Mouse (Mus musculus): Measurements from ENCODE around the gene Ei24. TPM values are rescaled to one million over a fixed set of nuclear protein-coding genes. Genes with fewer than 3 reads are reported as not detected.

The Ei24 gene
- polyA plus RNA-seq, 1 experiment from 2014 or later, result 101 TPM

GRCm38 (mm10) chr9:36801961-36802360 lies 4.8 kb upstream of the Ei24 start:
- H3K4me1 ChIP-seq (replicated peaks; ENCODE audit: control insufficient read depth, insufficient read depth, low read length), result no peaks in the 10 kb centered on the region
- H3K27ac ChIP-seq (ENCODE audit: low read length), result no peak overlapping the region
- no peak overlapping the region for H3K4me2 ChIP-seq (ENCODE audit: low read depth, low read length)
- H3K27me3 ChIP-seq (ENCODE audit: control insufficient read depth, insufficient read depth, low read depth, low read length), result no peaks in the 10 kb centered on the region
- H3K9ac ChIP-seq (ENCODE audit: low read length), result no peak overlapping the region
- H3K9me3 ChIP-seq (ENCODE audit: control insufficient read depth, low read length), result no peaks in the 10 kb centered on the region
- 85% methylated on average over 2 of the region's 2 CpGs for WGBS
- no peak for ATAC-seq (ENCODE audit: low read depth)
- H3K4me3 ChIP-seq (ENCODE audit: low read length), result no peak overlapping the region
- no peaks in the 10 kb centered on the region for H3K36me3 ChIP-seq (ENCODE audit: control insufficient read depth, insufficient read depth, low read length)

- Histone ChIP-seq H3K4me1 (replicated peaks; ENCODE audit: control insufficient read depth, insufficient read depth, low read length) (peaks cover 8% of the 10 kb centered on the region), H3K27me3 (ENCODE audit: control insufficient read depth, insufficient read depth, low read depth, low read length) (no peaks in the 10 kb centered on the region), H3K27ac (ENCODE audit: low read length) (no peak overlapping the region), H3K36me3 (ENCODE audit: control insufficient read depth, insufficient read depth, low read length) (peaks cover 2% of the 10 kb centered on the region; the same call in 1 of the 2 replicates), H3K9ac (ENCODE audit: low read length) (peak overlapping the region; percentile 99), H3K4me2 (ENCODE audit: low read depth, low read length) (peak overlapping the region; percentile 73), H3K9me3 (ENCODE audit: control insufficient read depth, low read length) (no peaks in the 10 kb centered on the region), H3K4me3 (ENCODE audit: low read length) (peak overlapping the region; percentile 97)
- 16% methylated on average over 5 of the region's 5 CpGs for WGBS
- no peak for ATAC-seq (ENCODE audit: low read depth)
These were observed 969 bp downstream of the Ei24 start for GRCm38 (mm10) chr9:36796224-36796623.

GRCm38 (mm10) chr9:36795556-36795955 lies 1.6 kb downstream of the Ei24 start:
- H3K4me2 ChIP-seq (ENCODE audit: low read depth, low read length), result peak overlapping the region; percentile 73
- 80% methylated on average over 1 of the region's 1 CpGs for WGBS
- H3K27ac ChIP-seq (ENCODE audit: low read length), result no peak overlapping the region
- H3K9me3 ChIP-seq (ENCODE audit: control insufficient read depth, low read length), result no peaks in the 10 kb centered on the region
- 0 out of 2 replicates have a peak overlapping the region, but pooled peaks have one; percentile 34 for H3K9ac ChIP-seq (ENCODE audit: low read length)
- H3K36me3 ChIP-seq (ENCODE audit: control insufficient read depth, insufficient read depth, low read length), result peaks cover 4% of the 10 kb centered on the region; the same call in 1 of the 2 replicates
- ATAC-seq (ENCODE audit: low read depth), result no peak
- H3K4me3 ChIP-seq (ENCODE audit: low read length), result no peak overlapping the region
- no peaks in the 10 kb centered on the region for H3K27me3 ChIP-seq (ENCODE audit: control insufficient read depth, insufficient read depth, low read depth, low read length)
- peaks cover 8% of the 10 kb centered on the region for H3K4me1 ChIP-seq (replicated peaks; ENCODE audit: control insufficient read depth, insufficient read depth, low read length)

GRCm38 (mm10) chr9:36794487-36794886 lies 2.7 kb downstream of the Ei24 start:
- no peak overlapping the region for H3K4me3 ChIP-seq (ENCODE audit: low read length)
- H3K4me1 ChIP-seq (replicated peaks; ENCODE audit: control insufficient read depth, insufficient read depth, low read length), result peaks cover 8% of the 10 kb centered on the region
- H3K9ac ChIP-seq (ENCODE audit: low read length), result no peak overlapping the region
- 82% methylated on average over 2 of the region's 2 CpGs for WGBS
- H3K9me3 ChIP-seq (ENCODE audit: control insufficient read depth, low read length), result no peaks in the 10 kb centered on the region
- H3K27ac ChIP-seq (ENCODE audit: low read length), result no peak overlapping the region
- H3K4me2 ChIP-seq (ENCODE audit: low read depth, low read length), result no peak overlapping the region
- peaks cover 9% of the 10 kb centered on the region for H3K36me3 ChIP-seq (ENCODE audit: control insufficient read depth, insufficient read depth, low read length)
- ATAC-seq (ENCODE audit: low read depth), result no peak
- H3K27me3 ChIP-seq (ENCODE audit: control insufficient read depth, insufficient read depth, low read depth, low read length), result no peaks in the 10 kb centered on the region

GRCm38 (mm10) chr9:36792191-36792590 lies 5.0 kb downstream of the Ei24 start:
- 81% methylated on average over 3 of the region's 3 CpGs for WGBS
- Histone ChIP-seq H3K36me3 (ENCODE audit: control insufficient read depth, insufficient read depth, low read length) (peaks cover 20% of the 10 kb centered on the region), H3K27ac (ENCODE audit: low read length) (no peak overlapping the region), H3K27me3 (ENCODE audit: control insufficient read depth, insufficient read depth, low read depth, low read length) (no peaks in the 10 kb centered on the region), H3K9me3 (ENCODE audit: control insufficient read depth, low read length) (no peaks in the 10 kb centered on the region), H3K4me2 (ENCODE audit: low read depth, low read length) (no peak overlapping the region), H3K9ac (ENCODE audit: low read length) (no peak overlapping the region), H3K4me1 (replicated peaks; ENCODE audit: control insufficient read depth, insufficient read depth, low read length) (peaks cover 8% of the 10 kb centered on the region), H3K4me3 (ENCODE audit: low read length) (no peak overlapping the region)
- ATAC-seq (ENCODE audit: low read depth), result no peak

- Histone ChIP-seq H3K27me3 (ENCODE audit: control insufficient read depth, insufficient read depth, low read depth, low read length) (no peaks in the 10 kb centered on the region), H3K27ac (ENCODE audit: low read length) (no peak overlapping the region), H3K4me2 (ENCODE audit: low read depth, low read length) (no peak overlapping the region), H3K36me3 (ENCODE audit: control insufficient read depth, insufficient read depth, low read length) (peaks cover 50% of the 10 kb centered on the region), H3K9ac (ENCODE audit: low read length) (no peak overlapping the region), H3K9me3 (ENCODE audit: control insufficient read depth, low read length) (no peaks in the 10 kb centered on the region), H3K4me1 (replicated peaks; ENCODE audit: control insufficient read depth, insufficient read depth, low read length) (no peaks in the 10 kb centered on the region), H3K4me3 (ENCODE audit: low read length) (no peak overlapping the region)
- WGBS, result 85% methylated on average over 2 of the region's 2 CpGs
- ATAC-seq (ENCODE audit: low read depth), result no peak
These were observed 13.3 kb downstream of the Ei24 start for GRCm38 (mm10) chr9:36783921-36784320.

- 83% methylated on average over 1 of the region's 1 CpGs for WGBS
- no peak overlapping the region for H3K27ac ChIP-seq (ENCODE audit: low read length)
- H3K4me3 ChIP-seq (ENCODE audit: low read length), result no peak overlapping the region
These were observed 28.2 kb downstream of the Ei24 start for GRCm38 (mm10) chr9:36769048-36769413.

GRCm38 (mm10) chr9:36768156-36769047 lies 28.8 kb downstream of the Ei24 start:
- H3K27ac ChIP-seq (ENCODE audit: low read length), result peak overlapping the region; percentile 93
- H3K4me1 ChIP-seq (replicated peaks; ENCODE audit: control insufficient read depth, insufficient read depth, low read length), result peaks cover 13% of the 10 kb centered on the region
- no peaks in the 10 kb centered on the region for H3K9me3 ChIP-seq (ENCODE audit: control insufficient read depth, low read length)
- peak overlapping the region; percentile 92 for H3K9ac ChIP-seq (ENCODE audit: low read length)
- peak; percentile 11 for ATAC-seq (ENCODE audit: low read depth)
- peaks cover 11% of the 10 kb centered on the region for H3K36me3 ChIP-seq (ENCODE audit: control insufficient read depth, insufficient read depth, low read length)
- peak overlapping the region; percentile 59 for H3K4me2 ChIP-seq (ENCODE audit: low read depth, low read length)
- 10% methylated on average over 25 of the region's 25 CpGs for WGBS
- H3K27me3 ChIP-seq (ENCODE audit: control insufficient read depth, insufficient read depth, low read depth, low read length), result no peaks in the 10 kb centered on the region
- peak overlapping the region; percentile 99 for H3K4me3 ChIP-seq (ENCODE audit: low read length)

More at GRCm38 (mm10) chr9:36769048-36769413, 28.2 kb downstream of the Ei24 start:
- Histone ChIP-seq H3K9me3 (ENCODE audit: control insufficient read depth, low read length) (no peaks in the 10 kb centered on the region), H3K9ac (ENCODE audit: low read length) (no peak overlapping the region), H3K27me3 (ENCODE audit: control insufficient read depth, insufficient read depth, low read depth, low read length) (no peaks in the 10 kb centered on the region), H3K36me3 (ENCODE audit: control insufficient read depth, insufficient read depth, low read length) (peaks cover 6% of the 10 kb centered on the region), H3K4me2 (ENCODE audit: low read depth, low read length) (no peak overlapping the region; the same call in 1 of the 2 replicates), H3K4me1 (replicated peaks; ENCODE audit: control insufficient read depth, insufficient read depth, low read length) (peaks cover 13% of the 10 kb centered on the region)
- no peak for ATAC-seq (ENCODE audit: low read depth)

- peak within 1 kb of the TSS; percentile 94 for H3K9ac ChIP-seq (ENCODE audit: low read length)
- no peaks in the 10 kb centered on the region for H3K9me3 ChIP-seq (ENCODE audit: control insufficient read depth, low read length)
- H3K36me3 ChIP-seq (ENCODE audit: control insufficient read depth, insufficient read depth, low read length), result peaks cover 15% of the 10 kb centered on the region
- H3K4me2 ChIP-seq (ENCODE audit: low read depth, low read length), result peak within 1 kb of the TSS; percentile 77
- peak within 1 kb of the TSS; percentile 99 for H3K4me3 ChIP-seq (ENCODE audit: low read length)
- H3K27me3 ChIP-seq (ENCODE audit: control insufficient read depth, insufficient read depth, low read depth, low read length), result no peaks in the 10 kb centered on the region
- WGBS, result under 1% methylated on average over 60 of the region's 60 CpGs
- H3K27ac ChIP-seq (ENCODE audit: low read length), result peak within 1 kb of the TSS; percentile 93
- peaks cover 13% of the 10 kb centered on the region for H3K4me1 ChIP-seq (replicated peaks; ENCODE audit: control insufficient read depth, insufficient read depth, low read length)
- peak; percentile 99 for ATAC-seq (ENCODE audit: low read depth)
These were observed 29.7 kb downstream of the Ei24 start, which contains the start of gene Stt3a for GRCm38 (mm10) chr9:36767203-36768143. TSS of gene Stt3a (minus strand) at chr9:36767679.

All from lung, embryonic 16.5 days (tissue).